Mouse (Mus musculus) hindbrain, embryonic 14.5 days (tissue): Measurements from ENCODE around the gene Gm2174. TPM values are rescaled to one million over a fixed set of nuclear protein-coding genes. Genes with fewer than 3 reads are reported as not detected.

Experiments used
- ATAC-seq: fragments of 200-750 bp; cut with Nextera tagmentation; 2 replicates; pipeline ENCODE4 v1.8.0; 2017; ENCODE audit warnings: moderate number of reproducible peaks, mild to moderate bottlenecking, moderate TSS enrichment, moderate library complexity; ENCODE audit not compliant: low FRiP score
- DNase-seq: peaks from one replicate; pipeline ENCODE4 v3.0.0-alpha.2; 2015; ENCODE audit warnings: low spot score
- H3K27ac ChIP-seq: fragments of 300-500 bp; sonication (generic); 2 replicates; pipeline ENCODE4 v1.5.1; 2014; ENCODE audit warnings: mild to moderate bottlenecking, moderate library complexity
- H3K27me3 ChIP-seq: fragments of 300-500 bp; sonication (generic); 2 replicates; pipeline ENCODE4 v1.6.1; 2014; ENCODE audit warnings: mild to moderate bottlenecking, low read length, mixed read lengths; ENCODE audit not compliant: control insufficient read depth, insufficient read depth
- H3K36me3 ChIP-seq: fragments of 300-500 bp; sonication (generic); replicated peaks from 2 replicates; pipeline ENCODE4 v1.6.1; 2014; ENCODE audit not compliant: control insufficient read depth, insufficient read depth
- H3K4me1 ChIP-seq: fragments of 300-500 bp; sonication (generic); replicated peaks from 2 replicates; pipeline ENCODE4 v1.6.1; 2014; ENCODE audit warnings: antibody characterized with exemption, low read length, mixed read lengths; ENCODE audit not compliant: control insufficient read depth, insufficient read depth
- H3K4me2 ChIP-seq: fragments of 300-500 bp; sonication (generic); replicated peaks from 2 replicates; pipeline ENCODE4 v1.6.1; 2014; ENCODE audit warnings: mild to moderate bottlenecking, moderate library complexity
- H3K4me3 ChIP-seq: fragments of 300-500 bp; sonication (generic); replicated peaks from 2 replicates; pipeline ENCODE4 v1.5.1; 2014; ENCODE audit warnings: mild to moderate bottlenecking, low read length
- H3K9ac ChIP-seq: fragments of 300-500 bp; sonication (generic); 2 replicates; pipeline ENCODE4 v1.6.1; 2014
- H3K9me3 ChIP-seq: fragments of 300-500 bp; sonication (generic); 2 replicates; pipeline ENCODE4 v1.6.1; 2016; ENCODE audit warnings: low read length; ENCODE audit not compliant: control insufficient read depth
- WGBS: fragments of 180-500 bp; shearing (Covaris S2); extraction: QIAGEN DNeasy Blood & Tissue Kit; methylation state at CpG from one replicate; pipeline ENCODE4 v1.1.7; 2014; 5-methylcytosine and 5-hydroxymethylcytosine counted together
- polyA plus RNA-seq: library from polyadenylated mRNA; unstranded; fragments of >200 nt; fragmentation: Nextera tagmentation; extraction: Ambion mirVana; gene quantifications from 2 replicates; pipeline ENCODE4 v1.2.1, GENCODE M21; 2014

Gm2174 gene
- 1.1 and 1.9 TPM in 2 replicates for polyA plus RNA-seq

GRCm38 (mm10) chrX:56447524-56448015, at the start of gene Gm2174:
Gene Gm2174 (plus strand): TSS chrX:56447965.
- 87% methylated on average over 4 of the region's 4 CpGs for WGBS

DNA sequence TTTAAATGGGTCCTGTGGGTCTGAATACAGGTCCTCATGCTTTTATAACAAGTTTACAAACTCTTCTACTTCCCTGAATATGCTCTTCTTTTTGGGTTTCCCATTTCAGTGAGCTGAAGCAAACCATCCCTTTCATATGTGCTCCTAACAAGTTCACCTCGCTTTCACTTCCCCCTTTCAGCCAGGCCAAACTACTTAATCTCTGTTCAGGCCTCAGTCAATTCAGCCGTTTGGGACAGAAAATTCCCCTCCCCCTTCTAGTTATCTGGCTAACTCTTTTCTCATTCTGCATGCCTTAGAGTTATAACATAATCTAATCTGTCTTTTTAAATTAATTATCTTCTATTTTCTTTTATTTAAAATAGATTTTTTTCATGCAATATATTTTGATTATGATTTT, 43.1 kb upstream of the Gm2174 start:
- H3K27ac ChIP-seq, result no peak overlapping the region
- no peak overlapping the region for H3K9ac ChIP-seq
- no peaks in the 10 kb centered on the region for H3K27me3 ChIP-seq
- no peaks in the 10 kb centered on the region for H3K4me1 ChIP-seq
- H3K36me3 ChIP-seq, result no peaks in the 10 kb centered on the region
- no peak overlapping the region for H3K4me2 ChIP-seq
- 27% methylated on average over 2 of the region's 2 CpGs for WGBS
- H3K9me3 ChIP-seq, result no peaks in the 10 kb centered on the region
- H3K4me3 ChIP-seq, result no peak overlapping the region
- ATAC-seq, result no peak
- DNase-seq, result no peak

More at GRCm38 (mm10) chrX:56447524-56448015, at the start of gene Gm2174:
- Histone ChIP-seq H3K27ac (no peak within 1 kb of the TSS), H3K4me1 (no peaks in the 10 kb centered on the region), H3K27me3 (no peaks in the 10 kb centered on the region), H3K36me3 (no peaks in the 10 kb centered on the region), H3K9ac (no peak within 1 kb of the TSS), H3K9me3 (no peaks in the 10 kb centered on the region), H3K4me2 (no peak within 1 kb of the TSS), H3K4me3 (no peak within 1 kb of the TSS)
- ATAC-seq (no peak), DNase-seq (no peak)

DNA sequence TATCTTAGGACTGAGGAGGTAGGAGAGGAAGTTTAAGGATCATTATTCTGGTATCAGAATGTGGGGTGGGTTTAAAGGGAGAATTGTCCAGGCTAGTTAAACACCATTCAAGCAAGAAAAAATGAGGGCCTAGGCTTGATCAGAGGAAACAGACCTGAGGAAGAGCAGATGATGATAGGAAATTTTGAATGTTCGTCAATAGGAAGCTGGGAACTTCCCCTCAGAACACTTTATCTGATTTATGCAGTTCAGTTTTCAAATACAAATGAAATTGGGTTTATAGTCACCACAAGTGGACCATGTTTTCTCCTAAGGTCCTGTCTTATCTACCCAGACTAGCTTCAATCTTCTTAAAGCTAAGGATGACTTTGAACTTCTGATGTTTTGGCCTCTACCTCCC, 42.3 kb upstream of the Gm2174 start:
- no peak for DNase-seq
- Histone ChIP-seq H3K4me2 (no peak overlapping the region), H3K36me3 (no peaks in the 10 kb centered on the region), H3K9ac (no peak overlapping the region), H3K9me3 (no peaks in the 10 kb centered on the region), H3K27ac (no peak overlapping the region), H3K4me3 (no peak overlapping the region), H3K4me1 (no peaks in the 10 kb centered on the region), H3K27me3 (no peaks in the 10 kb centered on the region)
- WGBS, result 75% methylated on average over 1 of the region's 1 CpGs
- no peak for ATAC-seq

DNA sequence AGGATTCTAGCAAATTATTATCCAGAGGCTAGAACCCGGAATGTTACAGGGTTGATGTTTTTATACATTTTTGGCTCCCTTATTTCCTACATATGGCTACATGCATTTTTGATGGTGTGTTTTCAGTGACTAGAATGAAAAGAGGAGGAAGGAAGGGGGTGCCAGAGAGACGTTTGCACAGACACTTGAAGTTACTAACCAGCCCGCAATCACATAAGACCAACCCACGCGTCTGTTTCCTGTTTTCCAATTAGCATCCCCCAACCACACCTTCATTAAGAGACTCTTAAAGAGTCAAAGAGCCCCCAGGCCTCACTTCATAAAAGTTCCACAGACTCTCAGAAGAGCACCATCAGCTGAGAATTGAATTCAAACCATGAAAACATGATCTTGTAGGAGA, 41.6 kb upstream of the Gm2174 start:
- H3K4me3 ChIP-seq, result no peak overlapping the region
- H3K4me1 ChIP-seq, result no peaks in the 10 kb centered on the region
- no peaks in the 10 kb centered on the region for H3K36me3 ChIP-seq
- H3K9me3 ChIP-seq, result no peaks in the 10 kb centered on the region
- WGBS, result 73% methylated on average over 5 of the region's 5 CpGs
- no peak overlapping the region for H3K27ac ChIP-seq
- no peak overlapping the region for H3K4me2 ChIP-seq
- DNase-seq (no peak), ATAC-seq (no peak)
- H3K27me3 ChIP-seq, result no peaks in the 10 kb centered on the region
- no peak overlapping the region for H3K9ac ChIP-seq

DNA sequence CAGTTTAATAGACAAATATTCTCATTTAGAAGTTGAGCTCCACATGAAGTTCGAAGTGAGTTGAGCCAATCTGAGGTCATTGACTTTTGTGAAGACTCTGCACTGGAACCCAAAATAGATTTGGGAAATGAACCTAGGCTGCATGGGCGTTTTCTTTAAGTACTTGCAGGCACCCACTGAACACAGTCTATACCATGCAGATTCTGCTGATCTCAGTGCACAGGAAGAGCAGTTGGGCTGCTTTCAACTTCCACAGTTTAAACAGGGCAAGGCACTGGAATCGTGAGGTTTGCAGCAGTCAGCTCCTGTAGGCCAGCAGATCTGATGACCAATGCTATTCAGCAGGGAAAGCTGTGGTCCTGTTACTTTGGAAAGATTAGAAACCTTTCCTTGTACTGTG, 31.5 kb upstream of the Gm2174 start:
- no peak overlapping the region for H3K9ac ChIP-seq
- no peaks in the 10 kb centered on the region for H3K36me3 ChIP-seq
- DNase-seq (no peak), ATAC-seq (no peak)
- WGBS, result 79% methylated on average over 3 of the region's 3 CpGs
- H3K4me1 ChIP-seq, result no peaks in the 10 kb centered on the region
- no peaks in the 10 kb centered on the region for H3K27me3 ChIP-seq
- no peak overlapping the region for H3K4me3 ChIP-seq
- H3K4me2 ChIP-seq, result no peak overlapping the region
- no peak overlapping the region for H3K27ac ChIP-seq
- H3K9me3 ChIP-seq, result no peaks in the 10 kb centered on the region

- H3K27me3 ChIP-seq, result no peaks in the 10 kb centered on the region
- H3K4me1 ChIP-seq, result no peaks in the 10 kb centered on the region
- DNase-seq (no peak), ATAC-seq (no peak)
- H3K9me3 ChIP-seq, result no peaks in the 10 kb centered on the region
- no peak overlapping the region for H3K9ac ChIP-seq
- 75% methylated on average over 4 of the region's 4 CpGs for WGBS
- no peak overlapping the region for H3K4me3 ChIP-seq
- no peaks in the 10 kb centered on the region for H3K36me3 ChIP-seq
- no peak overlapping the region for H3K27ac ChIP-seq
- no peak overlapping the region for H3K4me2 ChIP-seq
Observed at GRCm38 (mm10) chrX:56417541-56417940, 30.2 kb upstream of the Gm2174 start.

GRCm38 (mm10) chrX:56430601-56431000, 17.2 kb upstream of the Gm2174 start:
- H3K27ac ChIP-seq, result no peak overlapping the region
- WGBS, result 53% methylated on average over 2 of the region's 2 CpGs

GRCm38 (mm10) chrX:56435758-56436283, 11.9 kb upstream of the Gm2174 start:
- WGBS, result 79% methylated on average over 7 of the region's 7 CpGs
- Histone ChIP-seq H3K9me3 (no peaks in the 10 kb centered on the region), H3K4me2 (no peak overlapping the region), H3K9ac (no peak overlapping the region), H3K4me1 (no peaks in the 10 kb centered on the region), H3K4me3 (no peak overlapping the region), H3K36me3 (no peaks in the 10 kb centered on the region), H3K27ac (no peak overlapping the region), H3K27me3 (no peaks in the 10 kb centered on the region)
- DNase-seq (no peak), ATAC-seq (no peak)

More at GRCm38 (mm10) chrX:56430601-56431000, 17.2 kb upstream of the Gm2174 start:
- no peaks in the 10 kb centered on the region for H3K9me3 ChIP-seq
- ATAC-seq (no peak), DNase-seq (no peak)
- H3K36me3 ChIP-seq, result no peaks in the 10 kb centered on the region
- no peaks in the 10 kb centered on the region for H3K27me3 ChIP-seq
- H3K4me1 ChIP-seq, result no peaks in the 10 kb centered on the region
- H3K4me2 ChIP-seq, result no peak overlapping the region
- no peak overlapping the region for H3K4me3 ChIP-seq
- no peak overlapping the region for H3K9ac ChIP-seq

- H3K4me3 ChIP-seq, result no peak overlapping the region
- H3K9ac ChIP-seq, result no peak overlapping the region
- H3K27me3 ChIP-seq, result no peaks in the 10 kb centered on the region
- H3K4me1 ChIP-seq, result no peaks in the 10 kb centered on the region
- no peaks in the 10 kb centered on the region for H3K9me3 ChIP-seq
- H3K27ac ChIP-seq, result no peak overlapping the region
- no peaks in the 10 kb centered on the region for H3K36me3 ChIP-seq
- no peak overlapping the region for H3K4me2 ChIP-seq
- DNase-seq, result no peak
- WGBS, result 87% methylated on average over 11 of the region's 11 CpGs
- ATAC-seq, result no peak
Observed at GRCm38 (mm10) chrX:56446487-56447428, 1.0 kb upstream of the Gm2174 start.
